ENCODE assay signal across 9 mouse cellular contexts in genomic region chr19:5653969-5654719, GRCm38 (mm10). TPM values are rescaled to one million over a fixed set of nuclear protein-coding genes. Genes with fewer than 3 reads are reported as not detected.
DNase-seq lines count a peak whose midpoint lies in the region; ATAC-seq and TF ChIP-seq lines count a peak whose summit lies in the region.
"Had no signal": no experiment of that assay in that cellular context is flagged by ENCODE, and none has a peak within 500 bp of the region (broad histone marks: within the 10 kb centered on the region; RNA-seq: fewer than 3 reads in every experiment).

No protein-coding gene starts in this region.

- no peak for TF ChIP-seq CTCF in liver, postnatal 0 days (IDR thresholded peaks at IDR 0.05; ENCODE audit: low read depth)

- H3K4me1 ChIP-seq in hindbrain, embryonic 11.5 days (replicated peaks; ENCODE audit: control insufficient read depth, insufficient read depth, low read length), result peaks cover 6% of the 10 kb centered on the region
- H3K4me1 ChIP-seq in liver, postnatal 0 days (ENCODE audit: insufficient read depth), result peaks cover 16% of the 10 kb centered on the region

- peak overlapping the region; percentile 82 for H3K4me2 ChIP-seq in hindbrain, embryonic 11.5 days (replicated peaks; ENCODE audit: low read depth, low read length)
- H3K4me2 ChIP-seq in liver, postnatal 0 days (ENCODE audit: low read depth, low read length), result peak overlapping the region; percentile 51

- peak overlapping the region; percentile 39 for H3K4me3 ChIP-seq in hindbrain, embryonic 11.5 days (ENCODE audit: low read depth, low read length)
- H3K4me3 ChIP-seq in liver, postnatal 0 days (ENCODE audit: low read depth, low read length), result 0 out of 2 replicates have a peak overlapping the region, but pooled peaks have one; percentile 0

- ATAC-seq in hindbrain, embryonic 11.5 days (ENCODE audit: low FRiP score), result peak; percentile 78
- peak; percentile 68 for ATAC-seq in liver, postnatal 0 days

- TF ChIP-seq EP300 in liver, postnatal 0 days (IDR thresholded peaks at IDR 0.05; ENCODE audit: low read depth), result no peak

- no peaks in the 10 kb centered on the region for H3K9me3 ChIP-seq in hindbrain, embryonic 11.5 days (ENCODE audit: control insufficient read depth, low read length)
- no peaks in the 10 kb centered on the region for H3K9me3 ChIP-seq in liver, postnatal 0 days (ENCODE audit: low read length)

- no peak overlapping the region for H3K27ac ChIP-seq in hindbrain, embryonic 11.5 days (ENCODE audit: low read depth, low read length)
- no peak overlapping the region for H3K27ac ChIP-seq in liver, postnatal 0 days (ENCODE audit: low read depth)

- H3K27me3 ChIP-seq in hindbrain, embryonic 11.5 days (ENCODE audit: control insufficient read depth, insufficient read depth, low read length), result peaks cover 27% of the 10 kb centered on the region
- no peaks in the 10 kb centered on the region for H3K27me3 ChIP-seq in liver, postnatal 0 days (ENCODE audit: insufficient read depth, low read length)
- H3K27me3 ChIP-seq: CH12.LX had no signal

- H3K36me3 ChIP-seq in hindbrain, embryonic 11.5 days (ENCODE audit: control insufficient read depth, insufficient read depth, low read length), result no peaks in the 10 kb centered on the region
- H3K36me3 ChIP-seq in liver, postnatal 0 days (replicated peaks; ENCODE audit: insufficient read depth, low read length), result peaks cover 75% of the 10 kb centered on the region

- peak overlapping the region; percentile 49 for H3K9ac ChIP-seq in hindbrain, embryonic 11.5 days (ENCODE audit: low read depth, low read length)
- no peak overlapping the region for H3K9ac ChIP-seq in liver, postnatal 0 days (replicated peaks)

- 4% methylated on average over 62 of the region's 62 CpGs for WGBS in hindbrain, embryonic 11.5 days
- WGBS in liver, postnatal 0 days (ENCODE audit: insufficient replicate concordance), result 73% methylated on average over 62 of the region's 62 CpGs

- DNase-seq in heart, adult 11 months, result peak; percentile 90
- no peak for DNase-seq in heart, adult 9 months (ENCODE audit: low spot score in 2 of 2)
- peak; percentile 54 to 68 for DNase-seq in adrenal gland, postnatal 36 days
- DNase-seq in hindbrain, embryonic 11.5 days (ENCODE audit: low spot score), result peak; percentile 82
- peak; percentile 76 for DNase-seq in liver, postnatal 0 days
- no peak for DNase-seq in right cerebral cortex, postnatal 36 days (ENCODE audit: low spot score in 2 of 2)
- DNase-seq in cerebellum, adult 8-10 months, result no peak
- no peak for DNase-seq in layer of hippocampus, adult 11-12 months (ENCODE audit: low spot score)

RNA-seq across cellular contexts. Expression of gene Sipa1, which starts 9.4 kb away (rescaled TPM):
- total RNA-seq in adrenal gland, postnatal 36 days (2021), result 10 to 100 TPM; 40.5 to 57.2 TPM
- polyA plus RNA-seq in hindbrain, embryonic 11.5 days (2014; fragmentation: Nextera tagmentation; extraction: Ambion mirVana), result 7.8 and 8.2 TPM in 2 replicates
- polyA plus RNA-seq in liver, postnatal 0 days (2015; fragmentation: Nextera tagmentation; extraction: Ambion mirVana), result 14.1 and 15.3 TPM in 2 replicates

RNA-seq across cellular contexts. Expression of gene Rela, which starts 16.9 kb away (rescaled TPM):
- total RNA-seq in adrenal gland, postnatal 36 days (2021), result 10 to 100 TPM; 85.7 to 86.4 TPM
- 27.2 and 29.6 TPM in 2 replicates for polyA plus RNA-seq in hindbrain, embryonic 11.5 days (2014; fragmentation: Nextera tagmentation; extraction: Ambion mirVana)
- 21.3 and 22.6 TPM in 2 replicates for polyA plus RNA-seq in liver, postnatal 0 days (2015; fragmentation: Nextera tagmentation; extraction: Ambion mirVana)

RNA-seq across cellular contexts. Expression of gene Map3k11, which starts 34.4 kb away (rescaled TPM):
- total RNA-seq in adrenal gland, postnatal 36 days (2021), result 10 to 100 TPM; 44.7 to 45.8 TPM
- 13.4 and 14.7 TPM in 2 replicates for polyA plus RNA-seq in hindbrain, embryonic 11.5 days (2014; fragmentation: Nextera tagmentation; extraction: Ambion mirVana)
- 10.4 and 12.5 TPM in 2 replicates for polyA plus RNA-seq in liver, postnatal 0 days (2015; fragmentation: Nextera tagmentation; extraction: Ambion mirVana)

RNA-seq across cellular contexts. Expression of gene Pcnx3, which starts 34.6 kb away (rescaled TPM):
- 100 to 1,000 TPM in 1 of 2 experiments, 10 to 100 TPM in 1; 89.5 to 108 TPM for total RNA-seq in adrenal gland, postnatal 36 days (2021)
- polyA plus RNA-seq in hindbrain, embryonic 11.5 days (2014; fragmentation: Nextera tagmentation; extraction: Ambion mirVana), result 22.9 and 23.1 TPM in 2 replicates
- polyA plus RNA-seq in liver, postnatal 0 days (2015; fragmentation: Nextera tagmentation; extraction: Ambion mirVana), result 5.2 and 5.6 TPM in 2 replicates

RNA-seq across cellular contexts. Expression of gene Kat5, which starts 44.1 kb away (rescaled TPM):
- total RNA-seq in adrenal gland, postnatal 36 days (2021), result 10 to 100 TPM; 66.2 to 68.2 TPM
- polyA plus RNA-seq in hindbrain, embryonic 11.5 days (2014; fragmentation: Nextera tagmentation; extraction: Ambion mirVana), result 36.9 and 39.3 TPM in 2 replicates
- polyA plus RNA-seq in liver, postnatal 0 days (2015; fragmentation: Nextera tagmentation; extraction: Ambion mirVana), result 15.1 and 15.8 TPM in 2 replicates

Comparison
In these comparisons a context has a peak if more than half of its experiments do, and no peak if none do; other contexts are left out.
1. DNase-seq: peak in heart, adult 11 months (single experiment), adrenal gland, postnatal 36 days (2 of 2), hindbrain, embryonic 11.5 days (single experiment) and liver, postnatal 0 days (single experiment); none in heart, adult 9 months (0 of 2), right cerebral cortex, postnatal 36 days (0 of 2), cerebellum, adult 8-10 months (single experiment) and layer of hippocampus, adult 11-12 months (single experiment).